In genomic region chr14:122190941-122191510, GRCm38 (mm10) we compare ENCODE assay signal across 9 mouse cellular contexts. TPM values are rescaled to one million over a fixed set of nuclear protein-coding genes. Genes with fewer than 3 reads are reported as not detected.
DNase-seq lines count a peak whose midpoint lies in the region; ATAC-seq and TF ChIP-seq lines count a peak whose summit lies in the region.
"Had no signal": no experiment of that assay in that cellular context is flagged by ENCODE, and none has a peak within 500 bp of the region (broad histone marks: within the 10 kb centered on the region; RNA-seq: fewer than 3 reads in every experiment).

No protein-coding gene starts in this region.

- 14% methylated on average over 7 of the region's 7 CpGs for WGBS in kidney, adult 2 months
- WGBS in liver, adult 2 months = 15% methylated on average over 7 of the region's 7 CpGs
- 19% methylated on average over 7 of the region's 7 CpGs for WGBS in stomach, embryonic 14.5 days

- H3K4me2 ChIP-seq in stomach, embryonic 14.5 days (replicated peaks; ENCODE audit: low read depth, low read length) = no peak overlapping the region

- H3K27me3 ChIP-seq in kidney, adult 2 months (replicated peaks; ENCODE audit: control insufficient read depth, insufficient read depth, low read length) = no peaks in the 10 kb centered on the region
- no peaks in the 10 kb centered on the region for H3K27me3 ChIP-seq in liver, adult 2 months (ENCODE audit: control insufficient read depth, insufficient read depth, low read length)
- no peaks in the 10 kb centered on the region for H3K27me3 ChIP-seq in stomach, embryonic 14.5 days (ENCODE audit: control insufficient read depth, insufficient read depth, low read length)

- no peak overlapping the region for H3K4me3 ChIP-seq in kidney, adult 2 months (ENCODE audit: insufficient read depth, low read depth, low read length)
- no peak overlapping the region for H3K4me3 ChIP-seq in liver, adult 2 months (ENCODE audit: insufficient read depth, low read depth, low read length)
- no peak overlapping the region for H3K4me3 ChIP-seq in stomach, embryonic 14.5 days (ENCODE audit: low read depth, low read length)
- H3K4me3 ChIP-seq: erythroblast, embryonic 14.5 days had no signal

- peaks cover 10% of the 10 kb centered on the region; the same call in 1 of the 2 replicates for H3K79me2 ChIP-seq in liver, adult 2 months (ENCODE audit: control insufficient read depth, insufficient read depth, low read length)

- H3K27ac ChIP-seq in kidney, adult 2 months (ENCODE audit: insufficient read depth, low read depth, low read length) = no peak overlapping the region
- H3K27ac ChIP-seq in liver, adult 2 months (replicated peaks; ENCODE audit: insufficient read depth, low read depth, low read length) = no peak overlapping the region
- H3K27ac ChIP-seq in stomach, embryonic 14.5 days (ENCODE audit: low read length) = no peak overlapping the region

- DNase-seq in 3T3-L1 (ENCODE audit: low read depth, low spot score) = peak; percentile 83
- peak; percentile 65 for DNase-seq in MN1 (ENCODE audit: low spot score)
- peak; percentile 88 to 90 for DNase-seq in cerebellum, postnatal 14 days
- peak; percentile 44 to 59 for DNase-seq in frontal cortex, postnatal 25 days (ENCODE audit: low spot score in 2 of 2)
- DNase-seq in kidney, adult 2 months = peak; percentile 71
- DNase-seq in liver, adult 2 months (ENCODE audit: extremely low read depth, low read depth, low spot score) = peak; percentile 38

- H3K4me1 ChIP-seq in kidney, adult 2 months (ENCODE audit: control insufficient read depth, insufficient read depth, low read length) = no peaks in the 10 kb centered on the region
- peaks cover 12% of the 10 kb centered on the region for H3K4me1 ChIP-seq in liver, adult 2 months (ENCODE audit: control insufficient read depth, insufficient read depth, low read length)
- H3K4me1 ChIP-seq in stomach, embryonic 14.5 days (ENCODE audit: control insufficient read depth, insufficient read depth, low read length) = no peaks in the 10 kb centered on the region

- peak; percentile 90 for TF ChIP-seq CTCF in kidney, adult 2 months (conservative IDR thresholded peaks at IDR 0.05; ENCODE audit: insufficient read depth, insufficient read length, low read depth, low read length)
- peak; percentile 79 for TF ChIP-seq CTCF in liver, adult 2 months (IDR thresholded peaks at IDR 0.05; ENCODE audit: low read depth, low read length)

- H3K9ac ChIP-seq in liver, adult 2 months (ENCODE audit: low read depth, low read length) = no peak overlapping the region
- no peak overlapping the region for H3K9ac ChIP-seq in stomach, embryonic 14.5 days (replicated peaks; ENCODE audit: low read depth, low read length)

- TF ChIP-seq POLR2A in kidney, adult 2 months (IDR thresholded peaks at IDR 0.05; ENCODE audit: low read depth, low read length) = no peak
- no peak for TF ChIP-seq POLR2A in liver, adult 2 months (IDR thresholded peaks at IDR 0.05; ENCODE audit: extremely low read depth, insufficient read depth, low read length)

- peak; percentile 59 for ATAC-seq in monocyte, adult 5-6 weeks (replicated peaks; ENCODE audit: insufficient number of reproducible peaks, low FRiP score, low TSS enrichment, poor library complexity, severe bottlenecking)
- peak; percentile 54; the same call in 1 of the 2 replicates for ATAC-seq in stomach, embryonic 14.5 days (ENCODE audit: insufficient number of reproducible peaks, insufficient read depth, low FRiP score, low read depth)

- H3K9me3 ChIP-seq in stomach, embryonic 14.5 days (ENCODE audit: control insufficient read depth, low read depth, low read length) = no peaks in the 10 kb centered on the region

- no peaks in the 10 kb centered on the region for H3K36me3 ChIP-seq in kidney, adult 2 months (ENCODE audit: control insufficient read depth, insufficient read depth, low read length)
- H3K36me3 ChIP-seq in liver, adult 2 months (ENCODE audit: control insufficient read depth, insufficient read depth, low read length) = no peaks in the 10 kb centered on the region
- H3K36me3 ChIP-seq in stomach, embryonic 14.5 days (ENCODE audit: control insufficient read depth, insufficient read depth, low read length) = no peaks in the 10 kb centered on the region

RNA-seq across cellular contexts. Expression of gene Clybl, which starts 9.5 kb away (rescaled TPM):
- polyA plus RNA-seq in kidney, adult 2 months (2012; rRNA removed) = 62.1 and 66.7 TPM in 2 replicates
- 23.4 TPM in 2 replicates for total RNA-seq in liver, adult 2 months (2014; rRNA removed)
- polyA plus RNA-seq in liver, adult 2 months (2012; rRNA removed) = 15.3 and 15.4 TPM in 2 replicates
- total RNA-seq in monocyte, adult 5-6 weeks (2017) = 2.7 to 3.4 TPM (median 3.4 TPM) in 3 replicates
- polyA plus RNA-seq in stomach, embryonic 14.5 days (2014; fragmentation: Nextera tagmentation; extraction: Ambion mirVana) = 27.0 and 27.5 TPM in 2 replicates

Comparison
In these comparisons a context has a peak if more than half of its experiments do, and no peak if none do; other contexts are left out.
1. DNase-seq: peak in every context shown above with its lines; median percentile 89 in cerebellum, postnatal 14 days; 83 in 3T3-L1; 71 in kidney, adult 2 months; 65 in MN1; 52 in frontal cortex, postnatal 25 days; 38 in liver, adult 2 months.